Mouse (Mus musculus): ENCODE results near the gene Pde3a. TPM values are rescaled to one million over a fixed set of nuclear protein-coding genes. Genes with fewer than 3 reads are reported as not detected.

Pde3a gene
- polyA plus RNA-seq, 1 experiment = 22.7 TPM

- H3K4me3 ChIP-seq (replicated peaks; ENCODE audit: extremely low read depth, low read depth, low read length) = no peak overlapping the region
- DNase-seq = no peak
- 89% methylated on average over 1 of the region's 1 CpGs for WGBS
- H3K4me1 ChIP-seq (ENCODE audit: control insufficient read depth, insufficient read depth, low read length) = no peaks in the 10 kb centered on the region
- TF ChIP-seq POLR2A (IDR thresholded peaks at IDR 0.05; ENCODE audit: borderline replicate concordance, extremely low read depth, low read depth, low read length) = no peak
- TF ChIP-seq CTCF (IDR thresholded peaks at IDR 0.05; ENCODE audit: insufficient read depth, low read length) = no peak
Measured at GRCm38 (mm10) chr6:141241809-141242208, 7.3 kb upstream of the Pde3a start.

- no peak for DNase-seq
- H3K4me1 ChIP-seq (ENCODE audit: control insufficient read depth, insufficient read depth, low read length) = no peaks in the 10 kb centered on the region
- WGBS = 57% methylated on average over 4 of the region's 4 CpGs
- no peak overlapping the region for H3K4me3 ChIP-seq (replicated peaks; ENCODE audit: extremely low read depth, low read depth, low read length)
- TF ChIP-seq CTCF (IDR thresholded peaks at IDR 0.05; ENCODE audit: insufficient read depth, low read length) = 0 out of 2 replicates have a peak, but pooled peaks have one; percentile 23
- TF ChIP-seq POLR2A (IDR thresholded peaks at IDR 0.05; ENCODE audit: borderline replicate concordance, extremely low read depth, low read depth, low read length) = no peak
Measured at GRCm38 (mm10) chr6:141245089-141245488, 4.0 kb upstream of the Pde3a start.

GRCm38 (mm10) chr6:141246391-141246790 is 2.7 kb upstream of the Pde3a start:
- DNase-seq = no peak
- Histone ChIP-seq H3K4me3 (replicated peaks; ENCODE audit: extremely low read depth, low read depth, low read length) (no peak overlapping the region), H3K4me1 (ENCODE audit: control insufficient read depth, insufficient read depth, low read length) (no peaks in the 10 kb centered on the region)
- no peak for TF ChIP-seq CTCF (IDR thresholded peaks at IDR 0.05; ENCODE audit: insufficient read depth, low read length)
- TF ChIP-seq POLR2A (IDR thresholded peaks at IDR 0.05; ENCODE audit: borderline replicate concordance, extremely low read depth, low read depth, low read length) = no peak
- 76% methylated on average over 6 of the region's 6 CpGs for WGBS

- TF ChIP-seq POLR2A (IDR thresholded peaks at IDR 0.05; ENCODE audit: borderline replicate concordance, extremely low read depth, low read depth, low read length) = no peak
- DNase-seq = no peak
- Histone ChIP-seq H3K4me3 (replicated peaks; ENCODE audit: extremely low read depth, low read depth, low read length) (peak overlapping the region; percentile 45), H3K4me1 (ENCODE audit: control insufficient read depth, insufficient read depth, low read length) (no peaks in the 10 kb centered on the region)
Measured at GRCm38 (mm10) chr6:141248081-141248480, 988 bp upstream of the Pde3a start.

- Histone ChIP-seq H3K4me1 (ENCODE audit: control insufficient read depth, insufficient read depth, low read length) (no peaks in the 10 kb centered on the region), H3K4me3 (replicated peaks; ENCODE audit: extremely low read depth, low read depth, low read length) (peak overlapping the region; percentile 64)
- peak; percentile 66 for DNase-seq
- TF ChIP-seq POLR2A (IDR thresholded peaks at IDR 0.05; ENCODE audit: borderline replicate concordance, extremely low read depth, low read depth, low read length) (peak; percentile 75; the same call in 1 of the 2 replicates), CTCF (IDR thresholded peaks at IDR 0.05; ENCODE audit: insufficient read depth, low read length) (no peak)
- WGBS = under 1% methylated on average over 65 of the region's 68 CpGs
Measured at GRCm38 (mm10) chr6:141249585-141250295, 671 bp downstream of the Pde3a start.

GRCm38 (mm10) chr6:141250296-141250629 is 1.2 kb downstream of the Pde3a start:
- Histone ChIP-seq H3K4me1 (ENCODE audit: control insufficient read depth, insufficient read depth, low read length) (no peaks in the 10 kb centered on the region), H3K4me3 (replicated peaks; ENCODE audit: extremely low read depth, low read depth, low read length) (peak overlapping the region; percentile 64)
- TF ChIP-seq CTCF (IDR thresholded peaks at IDR 0.05; ENCODE audit: insufficient read depth, low read length) (no peak), POLR2A (IDR thresholded peaks at IDR 0.05; ENCODE audit: borderline replicate concordance, extremely low read depth, low read depth, low read length) (no peak)
- WGBS = 4% methylated on average over 22 of the region's 22 CpGs
- DNase-seq = no peak

- Histone ChIP-seq H3K4me1 (ENCODE audit: control insufficient read depth, insufficient read depth, low read length) (no peaks in the 10 kb centered on the region), H3K4me3 (replicated peaks; ENCODE audit: extremely low read depth, low read depth, low read length) (peak overlapping the region; percentile 82)
- TF ChIP-seq POLR2A (IDR thresholded peaks at IDR 0.05; ENCODE audit: borderline replicate concordance, extremely low read depth, low read depth, low read length) (no peak), CTCF (IDR thresholded peaks at IDR 0.05; ENCODE audit: insufficient read depth, low read length) (no peak)
- DNase-seq = no peak
- WGBS = 37% methylated on average over 6 of the region's 6 CpGs
Measured at GRCm38 (mm10) chr6:141250984-141251383, 1.9 kb downstream of the Pde3a start.

GRCm38 (mm10) chr6:141252520-141252919 is 3.5 kb downstream of the Pde3a start:
- peaks cover under 1% of the 10 kb centered on the region for H3K4me1 ChIP-seq (ENCODE audit: control insufficient read depth, insufficient read depth, low read length)
- WGBS = 55% methylated on average over 7 of the region's 7 CpGs
- no peak for DNase-seq
- no peak for TF ChIP-seq POLR2A (IDR thresholded peaks at IDR 0.05; ENCODE audit: borderline replicate concordance, extremely low read depth, low read depth, low read length)
- TF ChIP-seq CTCF (IDR thresholded peaks at IDR 0.05; ENCODE audit: insufficient read depth, low read length) = no peak
- H3K4me3 ChIP-seq (replicated peaks; ENCODE audit: extremely low read depth, low read depth, low read length) = peak overlapping the region; percentile 68

- H3K4me1 ChIP-seq (ENCODE audit: control insufficient read depth, insufficient read depth, low read length) = peaks cover 6% of the 10 kb centered on the region
- 41% methylated on average over 4 of the region's 4 CpGs for WGBS
- TF ChIP-seq POLR2A (IDR thresholded peaks at IDR 0.05; ENCODE audit: borderline replicate concordance, extremely low read depth, low read depth, low read length) = no peak
- TF ChIP-seq CTCF (IDR thresholded peaks at IDR 0.05; ENCODE audit: insufficient read depth, low read length) = no peak
- H3K4me3 ChIP-seq (replicated peaks; ENCODE audit: extremely low read depth, low read depth, low read length) = peak overlapping the region; percentile 24
- no peak for DNase-seq
Measured at GRCm38 (mm10) chr6:141254956-141255355, 5.9 kb downstream of the Pde3a start.

GRCm38 (mm10) chr6:141256896-141257295 is 7.8 kb downstream of the Pde3a start:
- Histone ChIP-seq H3K4me1 (ENCODE audit: control insufficient read depth, insufficient read depth, low read length) (peaks cover 6% of the 10 kb centered on the region), H3K4me3 (replicated peaks; ENCODE audit: extremely low read depth, low read depth, low read length) (no peak overlapping the region)
- no peak for TF ChIP-seq CTCF (IDR thresholded peaks at IDR 0.05; ENCODE audit: insufficient read depth, low read length)
- no peak for TF ChIP-seq POLR2A (IDR thresholded peaks at IDR 0.05; ENCODE audit: borderline replicate concordance, extremely low read depth, low read depth, low read length)
- 70% methylated on average over 8 of the region's 8 CpGs for WGBS
- DNase-seq = no peak
